Mouse (Mus musculus): ENCODE data around the gene Slc24a3. TPM values are rescaled to one million over a fixed set of nuclear protein-coding genes. Genes with fewer than 3 reads are reported as not detected.

The Slc24a3 gene
- polyA plus RNA-seq, 2 experiments = 0.58 TPM

DNA sequence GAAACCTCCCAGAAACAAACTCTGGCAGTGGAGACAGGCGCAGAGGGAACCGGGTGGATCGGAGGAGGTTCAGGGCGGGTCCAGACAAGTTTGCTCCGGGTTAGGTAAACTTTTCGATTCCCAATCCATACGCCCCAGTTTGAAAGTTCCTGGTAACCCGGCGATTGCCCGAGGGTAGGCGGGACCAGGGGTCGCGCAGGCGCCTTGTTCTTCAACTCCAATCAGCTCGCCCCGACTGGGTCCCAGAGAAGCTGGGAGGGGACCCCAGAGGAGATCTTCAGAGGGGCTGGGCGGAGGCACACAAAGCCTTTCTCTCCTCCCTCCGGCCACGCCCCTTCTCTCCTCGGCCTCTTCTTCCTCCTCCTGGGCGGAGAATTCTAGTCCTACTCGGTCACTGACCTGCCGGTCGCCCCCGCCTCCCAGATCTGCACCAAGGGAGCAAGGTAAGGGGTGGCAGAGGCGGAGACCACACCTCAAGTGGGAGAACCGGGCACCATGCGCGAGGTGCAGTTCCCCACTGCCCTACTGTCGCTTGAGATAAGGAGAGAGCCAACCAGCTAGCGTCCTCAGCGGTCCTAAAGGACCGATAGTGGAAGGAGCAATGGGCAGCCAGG lies 507.7 kb downstream of the Slc24a3 start, which contains the start of gene Rin2:
TSS of gene Rin2 (plus strand) at position 74 of the 614 bp plus-strand sequence.
- no peak within 1 kb of the TSS for H3K9ac ChIP-seq (replicated peaks)
- peaks cover 3% of the 10 kb centered on the region; the same call in 1 of the 2 replicates for H3K27me3 ChIP-seq (ENCODE audit: control insufficient read depth, insufficient read depth, low read length)
- peak within 1 kb of the TSS; percentile 77 for H3K4me2 ChIP-seq (ENCODE audit: low read depth)
- DNase-seq (ENCODE audit: low read depth in 3 of 3, low spot score in 3 of 3) = peak in 2 of 3 experiments; percentile 7 to 22
- ATAC-seq (ENCODE audit: insufficient read depth) = peak; percentile 60
- peak within 1 kb of the TSS; percentile 54 to 56 for H3K4me3 ChIP-seq (ENCODE audit: insufficient read depth in 1 of 2, low read depth in 2 of 2, low read length in 2 of 2)
- no peaks in the 10 kb centered on the region for H3K9me3 ChIP-seq (ENCODE audit: control insufficient read depth, low read length)
- no peaks in the 10 kb centered on the region for H3K36me3 ChIP-seq (replicated peaks; ENCODE audit: control insufficient read depth, insufficient read depth, low read depth)
- WGBS (ENCODE audit: insufficient replicate concordance) = under 1% methylated on average over 33 of the region's 33 CpGs
- no peak for TF ChIP-seq CTCF (IDR thresholded peaks at IDR 0.05; ENCODE audit: low read depth)
- no peak for TF ChIP-seq EP300 (IDR thresholded peaks at IDR 0.05; ENCODE audit: low read depth)
- no peaks in the 10 kb centered on the region; a peak in 1 of 4 replicates for H3K4me1 ChIP-seq (replicated peaks; ENCODE audit: control insufficient read depth in 2 of 2, insufficient read depth in 2 of 2, low read length in 1 of 2)
- no peak within 1 kb of the TSS for H3K27ac ChIP-seq

DNA sequence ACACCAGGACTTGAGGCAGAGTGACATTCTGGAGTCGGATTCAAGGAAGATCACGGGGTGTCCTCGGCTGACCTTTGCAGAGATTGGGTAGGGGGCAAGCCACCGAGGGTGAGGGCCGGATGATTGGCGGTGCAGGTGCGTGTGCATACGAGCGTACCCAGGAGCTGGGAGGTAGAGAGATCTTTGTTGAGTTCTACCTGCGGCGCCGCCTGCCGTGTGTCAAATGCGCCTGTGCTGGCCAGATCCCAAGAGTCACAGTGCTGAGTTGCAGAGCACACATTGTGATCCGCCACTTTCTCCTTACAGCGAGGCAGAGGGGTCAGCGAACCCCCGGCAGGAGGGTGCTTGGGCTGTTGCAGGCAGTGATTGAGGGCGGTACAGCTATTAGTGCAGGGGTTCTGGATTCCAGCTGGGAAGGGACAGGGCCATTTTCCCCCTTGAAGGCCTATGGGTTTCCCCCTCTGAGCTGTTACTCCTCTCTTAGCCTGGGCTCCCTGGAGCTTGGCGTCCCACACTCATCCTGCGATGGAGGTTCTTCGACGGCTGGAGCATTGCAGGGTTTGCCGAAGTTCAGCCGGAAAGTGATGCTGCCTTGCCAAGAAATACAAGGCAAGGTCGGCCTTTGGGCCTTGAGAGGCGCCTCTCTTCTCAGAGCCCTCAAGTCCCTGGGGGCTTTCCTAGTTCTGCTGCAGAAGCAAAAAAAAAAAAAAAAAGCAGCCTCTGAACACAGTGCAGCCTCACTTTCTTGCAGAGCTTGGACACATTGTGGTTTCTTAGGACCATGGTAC lies 508.4 kb downstream of the Slc24a3 start:
- Histone ChIP-seq H3K9ac (replicated peaks) (no peak overlapping the region), H3K27ac (no peak overlapping the region), H3K36me3 (replicated peaks; ENCODE audit: control insufficient read depth, insufficient read depth, low read depth) (no peaks in the 10 kb centered on the region), H3K27me3 (ENCODE audit: control insufficient read depth, insufficient read depth, low read length) (peaks cover 3% of the 10 kb centered on the region; the same call in 1 of the 2 replicates), H3K4me1 (replicated peaks; ENCODE audit: control insufficient read depth in 2 of 2, insufficient read depth in 2 of 2, low read length in 1 of 2) (no peaks in the 10 kb centered on the region; a peak in 1 of 4 replicates), H3K9me3 (ENCODE audit: control insufficient read depth, low read length) (no peaks in the 10 kb centered on the region), H3K4me2 (ENCODE audit: low read depth) (peak overlapping the region; percentile 77), H3K4me3 (ENCODE audit: insufficient read depth in 1 of 2, low read depth in 2 of 2, low read length in 2 of 2) (peak overlapping the region; percentile 54 to 56)
- DNase-seq (ENCODE audit: low read depth in 3 of 3, low spot score in 3 of 3) = no peak
- WGBS (ENCODE audit: insufficient replicate concordance) = 13% methylated on average over 27 of the region's 27 CpGs
- no peak for TF ChIP-seq EP300 (IDR thresholded peaks at IDR 0.05; ENCODE audit: low read depth)
- no peak for TF ChIP-seq CTCF (IDR thresholded peaks at IDR 0.05; ENCODE audit: low read depth)
- peak; percentile 11; the same call in 1 of the 2 replicates for ATAC-seq (ENCODE audit: insufficient read depth)

GRCm38 (mm10) chr2:145676544-145676925 lies 509.0 kb downstream of the Slc24a3 start:
- Histone ChIP-seq H3K4me1 (replicated peaks; ENCODE audit: control insufficient read depth in 2 of 2, insufficient read depth in 2 of 2, low read length in 1 of 2) (no peaks in the 10 kb centered on the region; a peak in 1 of 4 replicates), H3K4me2 (ENCODE audit: low read depth) (no peak overlapping the region), H3K9me3 (ENCODE audit: control insufficient read depth, low read length) (no peaks in the 10 kb centered on the region), H3K36me3 (replicated peaks; ENCODE audit: control insufficient read depth, insufficient read depth, low read depth) (no peaks in the 10 kb centered on the region), H3K4me3 (ENCODE audit: insufficient read depth in 1 of 2, low read depth in 2 of 2, low read length in 2 of 2) (no peak overlapping the region), H3K27ac (no peak overlapping the region), H3K27me3 (ENCODE audit: control insufficient read depth, insufficient read depth, low read length) (peaks cover 3% of the 10 kb centered on the region; the same call in 1 of the 2 replicates), H3K9ac (replicated peaks) (no peak overlapping the region)
- no peak for DNase-seq (ENCODE audit: low read depth in 3 of 3, low spot score in 3 of 3)
- TF ChIP-seq EP300 (IDR thresholded peaks at IDR 0.05; ENCODE audit: low read depth) (no peak), CTCF (IDR thresholded peaks at IDR 0.05; ENCODE audit: low read depth) (no peak)
- WGBS (ENCODE audit: insufficient replicate concordance) = 40% methylated on average over 3 of the region's 3 CpGs
- no peak for ATAC-seq (ENCODE audit: insufficient read depth)

- no peak overlapping the region for H3K9ac ChIP-seq (replicated peaks)
- H3K36me3 ChIP-seq (replicated peaks; ENCODE audit: control insufficient read depth, insufficient read depth, low read depth) = no peaks in the 10 kb centered on the region
- no peak for TF ChIP-seq EP300 (IDR thresholded peaks at IDR 0.05; ENCODE audit: low read depth)
- no peak for TF ChIP-seq CTCF (IDR thresholded peaks at IDR 0.05; ENCODE audit: low read depth)
- peaks cover 3% of the 10 kb centered on the region; the same call in 1 of the 2 replicates for H3K27me3 ChIP-seq (ENCODE audit: control insufficient read depth, insufficient read depth, low read length)
- H3K4me2 ChIP-seq (ENCODE audit: low read depth) = no peak overlapping the region
- H3K4me1 ChIP-seq (replicated peaks; ENCODE audit: control insufficient read depth in 2 of 2, insufficient read depth in 2 of 2, low read length in 1 of 2) = no peaks in the 10 kb centered on the region; a peak in 1 of 4 replicates
- WGBS (ENCODE audit: insufficient replicate concordance) = 57% methylated on average over 2 of the region's 2 CpGs
- H3K27ac ChIP-seq = no peak overlapping the region
- DNase-seq (ENCODE audit: low read depth in 3 of 3, low spot score in 3 of 3) = no peak
- no peaks in the 10 kb centered on the region for H3K9me3 ChIP-seq (ENCODE audit: control insufficient read depth, low read length)
- no peak overlapping the region for H3K4me3 ChIP-seq (ENCODE audit: insufficient read depth in 1 of 2, low read depth in 2 of 2, low read length in 2 of 2)
- no peak for ATAC-seq (ENCODE audit: insufficient read depth)
These were observed 509.4 kb downstream of the Slc24a3 start for GRCm38 (mm10) chr2:145676936-145677335.

GRCm38 (mm10) chr2:145680141-145680540 lies 512.6 kb downstream of the Slc24a3 start:
- no peak overlapping the region for H3K27ac ChIP-seq
- DNase-seq (ENCODE audit: low read depth in 3 of 3, low spot score in 3 of 3) (no peak), ATAC-seq (ENCODE audit: insufficient read depth) (no peak)
- no peak overlapping the region for H3K9ac ChIP-seq (replicated peaks)
- H3K4me3 ChIP-seq (ENCODE audit: insufficient read depth in 1 of 2, low read depth in 2 of 2, low read length in 2 of 2) = no peak overlapping the region
- H3K4me1 ChIP-seq (replicated peaks; ENCODE audit: control insufficient read depth in 2 of 2, insufficient read depth in 2 of 2, low read length in 1 of 2) = peaks cover 0 to 2% of the 10 kb centered on the region in 2 experiments; a peak in 1 of 4 replicates
- no peaks in the 10 kb centered on the region for H3K9me3 ChIP-seq (ENCODE audit: control insufficient read depth, low read length)
- TF ChIP-seq CTCF (IDR thresholded peaks at IDR 0.05; ENCODE audit: low read depth) = no peak
- no peak for TF ChIP-seq EP300 (IDR thresholded peaks at IDR 0.05; ENCODE audit: low read depth)
- 56% methylated on average over 2 of the region's 2 CpGs for WGBS (ENCODE audit: insufficient replicate concordance)
- H3K36me3 ChIP-seq (replicated peaks; ENCODE audit: control insufficient read depth, insufficient read depth, low read depth) = no peaks in the 10 kb centered on the region
- H3K27me3 ChIP-seq (ENCODE audit: control insufficient read depth, insufficient read depth, low read length) = peaks cover 3% of the 10 kb centered on the region; the same call in 1 of the 2 replicates
- no peak overlapping the region for H3K4me2 ChIP-seq (ENCODE audit: low read depth)

All from liver, embryonic 14.5 days (tissue).